Mouse (Mus musculus) testis, adult 2 months (tissue): Measurements from ENCODE around the gene Gps1.

Experiments
- CTCF ChIP-seq: fragments of 200-500 bp; IDR thresholded peaks from 2 replicates; pipeline ENCODE4 v1.5.1; 2012; ENCODE audit warnings: low read depth, mild to moderate bottlenecking, inconsistent platforms, low read length, moderate library complexity; ENCODE audit not compliant: control insufficient read depth, insufficient read depth, insufficient replicate concordance
- POLR2A ChIP-seq: fragments of 200-500 bp; IDR thresholded peaks from 2 replicates; pipeline ENCODE4 v1.6.1; 2012; ENCODE audit warnings: low read depth, mild to moderate bottlenecking, inconsistent platforms, low read length, moderate library complexity; ENCODE audit not compliant: control insufficient read depth

- TF ChIP-seq CTCF = peak; percentile 53; the same call in 1 of the 2 replicates
- TF ChIP-seq POLR2A = no peak
Measured at GRCm38 (mm10) chr11:120749430-120749829, 34.6 kb upstream of the Gps1 start.
